Mouse (Mus musculus) embryonic facial prominence, embryonic 12.5 days (tissue): ENCODE data around the gene Ak7. TPM values are rescaled to one million over a fixed set of nuclear protein-coding genes. Genes with fewer than 3 reads are reported as not detected.

Source experiments
- ATAC-seq: fragments of 200-750 bp; cut with Nextera tagmentation; 2 replicates; pipeline ENCODE4 v1.8.0; 2017; ENCODE audit not compliant: insufficient number of reproducible peaks, insufficient read depth, low FRiP score, low TSS enrichment
- H3K27ac ChIP-seq: fragments of 300-500 bp; sonication (generic); 2 replicates; pipeline ENCODE4 v1.5.1; 2016; ENCODE audit warnings: mild to moderate bottlenecking
- H3K27me3 ChIP-seq: fragments of 300-500 bp; sonication (generic); 2 replicates; pipeline ENCODE4 v1.6.1; 2016; ENCODE audit warnings: mild to moderate bottlenecking, moderate library complexity
- H3K36me3 ChIP-seq: fragments of 300-500 bp; sonication (generic); 2 replicates; pipeline ENCODE4 v1.6.1; 2016; ENCODE audit warnings: mild to moderate bottlenecking
- H3K4me1 ChIP-seq: fragments of 300-500 bp; sonication (generic); 2 replicates; pipeline ENCODE4 v1.6.1; 2016
- H3K4me2 ChIP-seq: fragments of 300-500 bp; sonication (generic); replicated peaks from 2 replicates; pipeline ENCODE4 v1.6.1; 2016; ENCODE audit warnings: mild to moderate bottlenecking, moderate library complexity
- H3K4me3 ChIP-seq: fragments of 300-500 bp; sonication (generic); 2 replicates; pipeline ENCODE4 v1.5.1; 2016; ENCODE audit warnings: mild to moderate bottlenecking
- H3K9ac ChIP-seq: fragments of 300-500 bp; sonication (generic); 2 replicates; pipeline ENCODE4 v1.6.1; 2016; ENCODE audit warnings: mild to moderate bottlenecking, moderate library complexity
- H3K9me3 ChIP-seq: fragments of 300-500 bp; sonication (generic); 2 replicates; pipeline ENCODE4 v1.6.1; 2016; ENCODE audit warnings: mild to moderate bottlenecking, moderate library complexity
- WGBS: fragments of 180-500 bp; shearing (Covaris S2); methylation state at CpG from one replicate; pipeline ENCODE4 v1.1.7; 2016; 5-methylcytosine and 5-hydroxymethylcytosine counted together
- polyA plus RNA-seq: library from polyadenylated mRNA; unstranded; fragments of >200 nt; fragmentation: Nextera tagmentation; extraction: Ambion mirVana; gene quantifications from 2 replicates; pipeline ENCODE4 v1.2.1, GENCODE M21; 2016

Gene Ak7
- polyA plus RNA-seq, 1 experiment from 2014 or later: 0.22 TPM

- Histone ChIP-seq H3K9ac (no peak overlapping the region), H3K9me3 (no peaks in the 10 kb centered on the region), H3K27ac (no peak overlapping the region), H3K36me3 (peaks cover 33% of the 10 kb centered on the region), H3K4me3 (no peak overlapping the region), H3K4me1 (no peaks in the 10 kb centered on the region), H3K27me3 (no peaks in the 10 kb centered on the region), H3K4me2 (no peak overlapping the region)
- 87% methylated on average over 7 of the region's 7 CpGs for WGBS
- ATAC-seq: no peak
Observed at GRCm38 (mm10) chr12:105695848-105696247, 9.9 kb upstream of the Ak7 start.

GRCm38 (mm10) chr12:105697104-105697780 is 8.5 kb upstream of the Ak7 start:
- Histone ChIP-seq H3K9me3 (no peaks in the 10 kb centered on the region), H3K9ac (no peak overlapping the region), H3K4me3 (no peak overlapping the region), H3K27me3 (no peaks in the 10 kb centered on the region), H3K4me1 (no peaks in the 10 kb centered on the region), H3K4me2 (no peak overlapping the region), H3K27ac (no peak overlapping the region), H3K36me3 (peaks cover 32% of the 10 kb centered on the region)
- ATAC-seq: no peak
- WGBS: 89% methylated on average over 8 of the region's 8 CpGs

GRCm38 (mm10) chr12:105700433-105700832 is 5.3 kb upstream of the Ak7 start:
- Histone ChIP-seq H3K4me1 (peaks cover 1% of the 10 kb centered on the region; the same call in 1 of the 2 replicates), H3K9ac (no peak overlapping the region), H3K27ac (no peak overlapping the region), H3K4me2 (no peak overlapping the region), H3K27me3 (no peaks in the 10 kb centered on the region), H3K36me3 (peaks cover 25% of the 10 kb centered on the region), H3K9me3 (no peaks in the 10 kb centered on the region), H3K4me3 (no peak overlapping the region)
- no peak for ATAC-seq
- WGBS: 90% methylated on average over 12 of the region's 12 CpGs

- WGBS: 65% methylated on average over 17 of the region's 17 CpGs
- Histone ChIP-seq H3K4me2 (no peak overlapping the region; the same call in 1 of the 2 replicates), H3K27ac (no peak overlapping the region), H3K9ac (no peak overlapping the region), H3K9me3 (no peaks in the 10 kb centered on the region), H3K4me3 (no peak overlapping the region), H3K27me3 (no peaks in the 10 kb centered on the region), H3K4me1 (no peaks in the 10 kb centered on the region), H3K36me3 (no peaks in the 10 kb centered on the region)
- ATAC-seq: no peak
Observed at GRCm38 (mm10) chr12:105718616-105719015, 12.8 kb downstream of the Ak7 start.

- Histone ChIP-seq H3K9me3 (no peaks in the 10 kb centered on the region), H3K9ac (no peak overlapping the region)
- ATAC-seq: no peak
Observed at GRCm38 (mm10) chr12:105720196-105720595, 14.4 kb downstream of the Ak7 start.

GRCm38 (mm10) chr12:105721452-105722132 is 15.8 kb downstream of the Ak7 start:
- H3K9me3 ChIP-seq: no peaks in the 10 kb centered on the region
- H3K4me2 ChIP-seq: no peak overlapping the region
- no peaks in the 10 kb centered on the region for H3K36me3 ChIP-seq
- no peak overlapping the region for H3K27ac ChIP-seq
- no peak overlapping the region for H3K4me3 ChIP-seq
- H3K27me3 ChIP-seq: no peaks in the 10 kb centered on the region
- no peak for ATAC-seq
- no peak overlapping the region for H3K9ac ChIP-seq
- no peaks in the 10 kb centered on the region for H3K4me1 ChIP-seq
- WGBS: 58% methylated on average over 14 of the region's 14 CpGs

More at GRCm38 (mm10) chr12:105720196-105720595, 14.4 kb downstream of the Ak7 start:
- Histone ChIP-seq H3K4me3 (no peak overlapping the region), H3K27ac (no peak overlapping the region), H3K4me2 (no peak overlapping the region), H3K36me3 (no peaks in the 10 kb centered on the region), H3K4me1 (no peaks in the 10 kb centered on the region), H3K27me3 (no peaks in the 10 kb centered on the region)
- 71% methylated on average over 3 of the region's 3 CpGs for WGBS

- Histone ChIP-seq H3K9ac (no peak overlapping the region), H3K4me2 (no peak overlapping the region), H3K27ac (no peak overlapping the region), H3K4me3 (no peak overlapping the region), H3K9me3 (no peaks in the 10 kb centered on the region), H3K4me1 (no peaks in the 10 kb centered on the region), H3K36me3 (no peaks in the 10 kb centered on the region), H3K27me3 (no peaks in the 10 kb centered on the region)
- no peak for ATAC-seq
- 5% methylated on average over 5 of the region's 5 CpGs for WGBS
Observed at GRCm38 (mm10) chr12:105722657-105723056, 16.9 kb downstream of the Ak7 start.

- Histone ChIP-seq H3K36me3 (no peaks in the 10 kb centered on the region), H3K4me3 (no peak overlapping the region), H3K27me3 (no peaks in the 10 kb centered on the region), H3K4me2 (no peak overlapping the region), H3K9me3 (no peaks in the 10 kb centered on the region), H3K4me1 (no peaks in the 10 kb centered on the region), H3K9ac (no peak overlapping the region), H3K27ac (no peak overlapping the region)
- 68% methylated on average over 1 of the region's 1 CpGs for WGBS
- ATAC-seq: no peak
Observed at GRCm38 (mm10) chr12:105724616-105725015, 18.8 kb downstream of the Ak7 start.

- Histone ChIP-seq H3K4me3 (no peak overlapping the region), H3K9ac (no peak overlapping the region), H3K4me1 (no peaks in the 10 kb centered on the region), H3K27ac (no peak overlapping the region), H3K36me3 (no peaks in the 10 kb centered on the region), H3K4me2 (no peak overlapping the region), H3K27me3 (no peaks in the 10 kb centered on the region), H3K9me3 (no peaks in the 10 kb centered on the region)
- 77% methylated on average over 13 of the region's 13 CpGs for WGBS
- no peak for ATAC-seq
Observed at GRCm38 (mm10) chr12:105725736-105726135, 20.0 kb downstream of the Ak7 start.

GRCm38 (mm10) chr12:105727268-105727667 is 21.5 kb downstream of the Ak7 start:
- no peaks in the 10 kb centered on the region for H3K9me3 ChIP-seq
- no peak overlapping the region for H3K9ac ChIP-seq
- no peak overlapping the region for H3K27ac ChIP-seq
- H3K4me3 ChIP-seq: no peak overlapping the region
- H3K27me3 ChIP-seq: no peaks in the 10 kb centered on the region
- no peaks in the 10 kb centered on the region for H3K4me1 ChIP-seq
- 78% methylated on average over 3 of the region's 3 CpGs for WGBS
- no peak overlapping the region for H3K4me2 ChIP-seq
- no peaks in the 10 kb centered on the region for H3K36me3 ChIP-seq
- no peak for ATAC-seq

- no peaks in the 10 kb centered on the region for H3K9me3 ChIP-seq
- no peak for ATAC-seq
- WGBS: 28% methylated on average over 8 of the region's 8 CpGs
Observed at GRCm38 (mm10) chr12:105727964-105728363, 22.2 kb downstream of the Ak7 start.

GRCm38 (mm10) chr12:105730851-105731460 is 25.2 kb downstream of the Ak7 start:
- Histone ChIP-seq H3K36me3 (no peaks in the 10 kb centered on the region), H3K27me3 (no peaks in the 10 kb centered on the region), H3K9me3 (no peaks in the 10 kb centered on the region), H3K4me3 (no peak overlapping the region), H3K27ac (no peak overlapping the region), H3K4me2 (no peak overlapping the region), H3K4me1 (no peaks in the 10 kb centered on the region), H3K9ac (no peak overlapping the region)
- no peak for ATAC-seq
- WGBS: 80% methylated on average over 6 of the region's 6 CpGs

More at GRCm38 (mm10) chr12:105727964-105728363, 22.2 kb downstream of the Ak7 start:
- H3K36me3 ChIP-seq: no peaks in the 10 kb centered on the region
- H3K4me3 ChIP-seq: no peak overlapping the region
- no peak overlapping the region for H3K4me2 ChIP-seq
- H3K4me1 ChIP-seq: no peaks in the 10 kb centered on the region
- H3K27me3 ChIP-seq: no peaks in the 10 kb centered on the region
- H3K9ac ChIP-seq: no peak overlapping the region
- H3K27ac ChIP-seq: no peak overlapping the region
